Mouse (Mus musculus): ENCODE results near the gene Aass.
"Not testable (repeated sequence)": the region's sequence is repeated elsewhere in the genome, so short reads cannot be mapped to it uniquely, and the experiment has no call there.

DNA sequence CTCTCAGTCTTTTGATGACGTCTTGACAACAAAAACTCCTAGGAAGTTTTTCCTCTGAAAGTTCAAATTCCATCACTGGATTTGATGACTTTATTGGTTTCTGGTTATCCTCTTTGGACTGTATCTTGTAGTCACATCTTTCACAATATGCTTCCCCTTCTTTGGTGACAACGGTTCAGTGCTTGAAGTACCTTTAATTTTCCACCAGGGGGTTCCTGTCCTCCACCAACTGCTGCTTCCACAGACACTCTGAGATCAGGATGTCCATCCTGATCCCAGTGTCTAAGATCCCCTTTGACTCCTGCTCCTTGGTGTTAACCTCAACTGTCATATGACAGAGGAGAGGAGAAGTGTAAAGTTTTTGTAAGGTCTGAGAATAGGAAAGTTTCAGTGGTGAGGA is 31.0 kb upstream of the Aass start:
- not testable (repeated sequence) for TF ChIP-seq CTCF, POLR2A (IDR thresholded peaks at IDR 0.05; ENCODE audit: extremely low read depth, insufficient read depth, low read length)

Measured in cortical plate, adult 2 months (tissue).